Comparison of ENCODE assay signal across 14 mouse cellular contexts in the genomic region with DNA sequence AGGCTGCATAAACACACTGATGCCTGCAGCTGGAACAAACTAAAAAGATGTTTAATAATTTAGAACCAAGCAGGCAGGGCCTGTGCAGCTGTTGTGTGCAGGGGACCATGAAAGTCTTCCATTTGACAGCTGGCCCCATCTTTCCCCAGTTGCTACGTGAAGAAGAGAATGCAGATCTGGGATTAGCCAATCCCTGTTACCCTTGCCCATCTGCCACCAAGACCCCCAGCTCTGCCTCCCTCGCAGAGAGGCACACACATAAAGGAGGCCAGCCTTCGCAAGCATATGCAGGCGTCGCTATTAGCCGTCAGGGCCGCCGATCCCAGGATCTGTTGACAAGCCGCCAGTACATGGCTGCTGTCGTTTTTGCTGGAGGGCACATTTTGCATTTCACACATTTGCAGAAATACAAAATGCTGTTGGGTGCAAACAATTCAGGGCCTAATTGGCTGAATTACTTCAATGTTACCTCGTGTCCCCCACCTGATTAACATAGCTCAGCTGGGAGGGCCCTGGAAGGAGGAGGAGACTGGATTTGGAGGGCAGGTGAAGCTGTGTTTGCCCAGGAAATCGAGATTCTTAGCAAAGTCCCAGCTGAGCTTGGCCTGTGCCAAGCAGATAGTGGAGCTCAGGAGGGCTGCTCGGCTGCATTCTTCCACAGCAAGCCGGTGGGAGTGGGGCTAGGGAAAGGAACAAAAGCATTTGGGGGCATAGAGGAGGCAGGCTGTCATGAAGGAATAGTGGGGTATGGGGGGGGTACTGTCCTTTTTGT.
A peak's percentile ranks its signal among the peaks of the same experiment; 100 is the strongest.
DNase-seq lines count a peak whose midpoint lies in the region; ATAC-seq lines count a peak whose summit lies in the region.
"Had no signal": no experiment of that assay in that cellular context is flagged by ENCODE, and none has a peak within 500 bp of the region (broad histone marks: within the 10 kb centered on the region; RNA-seq: fewer than 3 reads in every experiment).

No protein-coding gene starts in this region.

- H3K9me3 ChIP-seq in forebrain, embryonic 12.5 days = no peaks in the 10 kb centered on the region
- H3K9me3 ChIP-seq in limb, embryonic 12.5 days = no peaks in the 10 kb centered on the region
- no peaks in the 10 kb centered on the region for H3K9me3 ChIP-seq in neural tube, embryonic 13.5 days
- H3K9me3 ChIP-seq in kidney, embryonic 16.5 days (ENCODE audit: low read length) = no peaks in the 10 kb centered on the region
- H3K9me3 ChIP-seq: heart, embryonic 10.5 days had no signal

- peak; percentile 34 to 57 for DNase-seq in cerebellum, postnatal 14 days
- DNase-seq in cerebellum, adult 18-20 months = no peak
- no peak for DNase-seq in right cerebral cortex, postnatal 4 days
- no peak for DNase-seq in adrenal gland, adult 2 months
- DNase-seq: adrenal gland, postnatal 10 days; cerebellum, adult 8-10 months; lung, adult 18-20 months had no signal

- peaks cover 46% of the 10 kb centered on the region for H3K4me1 ChIP-seq in forebrain, embryonic 12.5 days
- peaks cover 55% of the 10 kb centered on the region for H3K4me1 ChIP-seq in limb, embryonic 12.5 days (replicated peaks)
- peaks cover 47% of the 10 kb centered on the region for H3K4me1 ChIP-seq in neural tube, embryonic 13.5 days (replicated peaks)
- H3K4me1 ChIP-seq in kidney, embryonic 16.5 days (ENCODE audit: insufficient read depth, low read length) = peaks cover 12% of the 10 kb centered on the region; the same call in 1 of the 2 replicates
- H3K4me1 ChIP-seq: heart, embryonic 10.5 days had no signal

- WGBS in forebrain, embryonic 12.5 days = 20% methylated on average over 14 of the region's 14 CpGs
- 26% methylated on average over 14 of the region's 14 CpGs for WGBS in limb, embryonic 12.5 days
- 14% methylated on average over 14 of the region's 14 CpGs for WGBS in neural tube, embryonic 13.5 days
- 51% methylated on average over 14 of the region's 14 CpGs for WGBS in kidney, embryonic 16.5 days

- no peak overlapping the region for H3K4me3 ChIP-seq in forebrain, embryonic 12.5 days (replicated peaks)
- no peak overlapping the region for H3K4me3 ChIP-seq in limb, embryonic 12.5 days (replicated peaks)
- H3K4me3 ChIP-seq in neural tube, embryonic 13.5 days = no peak overlapping the region
- no peak overlapping the region for H3K4me3 ChIP-seq in kidney, embryonic 16.5 days (ENCODE audit: low read length)
- H3K4me3 ChIP-seq: heart, embryonic 10.5 days had no signal

- ATAC-seq in forebrain, embryonic 12.5 days (ENCODE audit: low FRiP score) = peak; percentile 90
- no peak for ATAC-seq in limb, embryonic 12.5 days (ENCODE audit: insufficient number of reproducible peaks, insufficient read depth, low FRiP score, low TSS enrichment, low read depth)
- ATAC-seq in neural tube, embryonic 13.5 days (ENCODE audit: low read depth) = peak; percentile 92
- no peak for ATAC-seq in kidney, embryonic 16.5 days (ENCODE audit: low FRiP score, low TSS enrichment)
- ATAC-seq: intestine, postnatal 0 days had no signal

- no peaks in the 10 kb centered on the region for H3K36me3 ChIP-seq in forebrain, embryonic 12.5 days (replicated peaks)
- no peaks in the 10 kb centered on the region for H3K36me3 ChIP-seq in limb, embryonic 12.5 days
- no peaks in the 10 kb centered on the region for H3K36me3 ChIP-seq in neural tube, embryonic 13.5 days
- no peaks in the 10 kb centered on the region for H3K36me3 ChIP-seq in kidney, embryonic 16.5 days (ENCODE audit: insufficient read depth, low read length)
- H3K36me3 ChIP-seq: G1E; heart, embryonic 10.5 days had no signal

- peaks cover 19% of the 10 kb centered on the region for H3K27me3 ChIP-seq in forebrain, embryonic 12.5 days
- H3K27me3 ChIP-seq in limb, embryonic 12.5 days = peaks cover 19% of the 10 kb centered on the region
- H3K27me3 ChIP-seq in neural tube, embryonic 13.5 days = peaks cover 12% of the 10 kb centered on the region
- peaks cover 4% of the 10 kb centered on the region; the same call in 1 of the 2 replicates for H3K27me3 ChIP-seq in kidney, embryonic 16.5 days (ENCODE audit: insufficient read depth, low read length)

- H3K27ac ChIP-seq in forebrain, embryonic 12.5 days = peak overlapping the region; percentile 75
- peak overlapping the region; percentile 4; the same call in 1 of the 2 replicates for H3K27ac ChIP-seq in limb, embryonic 12.5 days
- H3K27ac ChIP-seq in neural tube, embryonic 13.5 days (replicated peaks) = peak overlapping the region; percentile 88
- H3K27ac ChIP-seq in kidney, embryonic 16.5 days (ENCODE audit: low read length) = no peak overlapping the region
- H3K27ac ChIP-seq: heart, embryonic 10.5 days had no signal

- H3K4me2 ChIP-seq in forebrain, embryonic 12.5 days = no peak overlapping the region
- no peak overlapping the region for H3K4me2 ChIP-seq in limb, embryonic 12.5 days
- no peak overlapping the region for H3K4me2 ChIP-seq in neural tube, embryonic 13.5 days
- H3K4me2 ChIP-seq in kidney, embryonic 16.5 days (replicated peaks; ENCODE audit: low read depth, low read length) = no peak overlapping the region

- no peak overlapping the region for H3K9ac ChIP-seq in forebrain, embryonic 12.5 days
- H3K9ac ChIP-seq in limb, embryonic 12.5 days (replicated peaks) = no peak overlapping the region
- peak overlapping the region; percentile 48; the same call in 1 of the 2 replicates for H3K9ac ChIP-seq in neural tube, embryonic 13.5 days
- H3K9ac ChIP-seq in kidney, embryonic 16.5 days (replicated peaks; ENCODE audit: low read length) = no peak overlapping the region

Comparison
In these comparisons a context has a peak if more than half of its experiments do, and no peak if none do; other contexts are left out.
1. DNase-seq: peak in cerebellum, postnatal 14 days (2 of 2); none in cerebellum, adult 18-20 months (0 of 2), right cerebral cortex, postnatal 4 days (single experiment) and adrenal gland, adult 2 months (single experiment).
2. ATAC-seq: peak in forebrain, embryonic 12.5 days (single experiment) and neural tube, embryonic 13.5 days (single experiment); none in limb, embryonic 12.5 days (single experiment) and kidney, embryonic 16.5 days (single experiment).